Mouse (Mus musculus) E14TG2a.4 (cell line): ENCODE results near the gene Pax8.

Experiments
- CTCF ChIP-seq: conservative IDR thresholded peaks from 2 replicates; pipeline ENCODE4 v1.5.1; 2014; ENCODE audit warnings: low read length
- NANOG ChIP-seq: IDR thresholded peaks from 2 replicates; pipeline ENCODE4 v1.6.1; 2014; ENCODE audit warnings: borderline replicate concordance, low read length, mixed read lengths

- TF ChIP-seq CTCF (no peak), NANOG (no peak)
Measured at GRCm38 (mm10) chr2:24422815-24423214, 52.6 kb downstream of the Pax8 start.
